Mouse (Mus musculus): ENCODE measurements around the gene Fam149b. TPM values are rescaled to one million over a fixed set of nuclear protein-coding genes. Genes with fewer than 3 reads are reported as not detected.
A peak's percentile ranks its signal among the peaks of the same experiment; 100 is the strongest.

Fam149b gene
- total and polyA plus RNA-seq, 3 experiments, result 15.8 to 21.9 (median 19.8) TPM

DNA sequence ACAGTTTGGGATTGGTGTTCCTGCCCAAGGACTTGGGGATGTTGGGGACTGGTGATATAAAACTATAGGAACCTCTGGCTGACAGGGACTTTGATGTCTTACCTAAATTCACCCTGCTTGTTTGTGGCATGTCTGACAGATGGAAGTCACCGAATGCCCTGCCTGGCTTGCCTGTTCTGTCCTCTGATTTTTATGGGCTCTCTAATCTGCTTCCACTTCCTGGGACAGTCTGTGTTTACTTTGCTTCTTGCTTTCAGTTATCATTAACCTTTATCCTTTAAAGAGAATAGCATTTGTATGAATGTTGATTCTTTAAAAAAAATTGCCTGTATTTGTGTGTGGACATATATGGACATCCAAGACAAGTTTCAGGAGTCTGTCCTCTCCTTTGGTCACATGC lies 32.8 kb upstream of the Fam149b start:
- Histone ChIP-seq H3K27me3 (replicated peaks) (no peaks in the 10 kb centered on the region), H3K4me2 (ENCODE audit: insufficient read depth, low read depth, poor library complexity, severe bottlenecking) (no peak overlapping the region), H3K9me3 (replicated peaks; ENCODE audit: low read length) (no peaks in the 10 kb centered on the region), H3K36me3 (replicated peaks in 1 of 2; ENCODE audit: control insufficient read depth in 1 of 2, insufficient read depth in 1 of 2, low read length in 1 of 2) (peaks cover 31 to 81% of the 10 kb centered on the region in 2 experiments), H3K4me3 (replicated peaks in 1 of 3; ENCODE audit: low read depth in 2 of 3, low read length in 2 of 3, poor library complexity in 1 of 3) (no peak overlapping the region), H3K4me1 (ENCODE audit: control insufficient read depth in 1 of 2, insufficient read depth in 2 of 2) (no peaks in the 10 kb centered on the region), H3K79me2 (replicated peaks; ENCODE audit: control insufficient read depth, extremely low read depth, insufficient read depth, poor library complexity, severe bottlenecking) (no peaks in the 10 kb centered on the region), H3K9ac (ENCODE audit: insufficient read depth, low read depth) (no peak overlapping the region), H3K27ac (ENCODE audit: insufficient read depth, low read depth) (no peak overlapping the region)
- no peak for DNase-seq (ENCODE audit: extremely low read depth)
- dilution Hi-C loops (cut with MboI; ENCODE audit: extremely low pct_ligation_motif_present, extremely low pct_unique_long_range_greater_than_20kb, low sequenced_read_pairs) (no loop called here), in situ Hi-C loops (cut with MboI; ENCODE audit: low pct_ligation_motif_present, low pct_unique_long_range_greater_than_20kb, low sequenced_read_pairs) (no loop called here)
- no peak for TF ChIP-seq EP300 (IDR thresholded peaks at IDR 0.05; ENCODE audit: low read length)
- TF ChIP-seq CHD1 (IDR thresholded peaks at IDR 0.05; ENCODE audit: low read depth, low read length), result no peak
- no peak for TF ChIP-seq BHLHE40 (IDR thresholded peaks at IDR 0.05; ENCODE audit: low read depth, low read length)
- TF ChIP-seq PAX5 (IDR thresholded peaks at IDR 0.05; ENCODE audit: low read length), result no peak
- TF ChIP-seq UBTF (IDR thresholded peaks at IDR 0.05; ENCODE audit: low read depth, low read length), result no peak
- TF ChIP-seq USF2 (conservative IDR thresholded peaks at IDR 0.05; ENCODE audit: low read depth, low read length), result no peak
- TF ChIP-seq ELF1 (IDR thresholded peaks at IDR 0.05; ENCODE audit: low read depth, low read length), result no peak
- TF ChIP-seq JUND (conservative IDR thresholded peaks at IDR 0.05; ENCODE audit: low read depth, low read length), result no peak
- no peak for TF ChIP-seq RAD21 (IDR thresholded peaks at IDR 0.05; ENCODE audit: low read depth, low read length)
- TF ChIP-seq RCOR1 (conservative IDR thresholded peaks at IDR 0.05; ENCODE audit: low read depth, low read length), result no peak
- no peak for TF ChIP-seq CTCF (conservative IDR thresholded peaks at IDR 0.05 in 1 of 2, IDR thresholded peaks at IDR 0.05 in 1 of 2; ENCODE audit: low read depth in 2 of 2, low read length in 2 of 2)
- no peak for TF ChIP-seq MAZ (IDR thresholded peaks at IDR 0.05; ENCODE audit: low read depth, low read length)
- no peak for TF ChIP-seq MAX (IDR thresholded peaks at IDR 0.05; ENCODE audit: low read length)
- TF ChIP-seq MXI1 (IDR thresholded peaks at IDR 0.05; ENCODE audit: low read depth, low read length), result no peak
- TF ChIP-seq CHD2 (IDR thresholded peaks at IDR 0.05; ENCODE audit: low read length), result no peak
- TF ChIP-seq JUN (IDR thresholded peaks at IDR 0.05; ENCODE audit: insufficient read depth, low read depth, low read length), result no peak

DNA sequence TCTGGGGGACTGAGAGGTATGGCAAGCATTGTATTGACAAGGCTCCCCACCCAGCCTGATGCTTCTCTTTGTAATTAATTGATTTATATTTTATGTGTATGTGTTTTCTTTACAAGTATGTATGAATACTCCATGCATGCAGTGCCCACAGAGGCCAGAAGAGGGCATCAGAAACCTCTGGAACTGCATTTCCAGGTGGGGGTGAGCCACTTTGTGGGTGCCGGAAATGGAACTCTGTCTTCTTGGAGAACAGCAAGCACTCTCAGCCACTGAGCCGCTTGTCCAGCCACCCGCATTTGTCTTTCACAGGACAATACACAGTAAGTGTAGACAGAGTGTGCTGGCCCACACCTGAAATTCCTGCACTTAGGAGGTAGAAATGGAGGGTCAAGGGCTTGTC lies 28.5 kb upstream of the Fam149b start:
- no peak for DNase-seq (ENCODE audit: extremely low read depth)
- no peaks in the 10 kb centered on the region for H3K9me3 ChIP-seq (replicated peaks; ENCODE audit: low read length)
- no peak for TF ChIP-seq NRF1 (IDR thresholded peaks at IDR 0.05; ENCODE audit: low read depth, low read length)
- TF ChIP-seq HCFC1 (IDR thresholded peaks at IDR 0.05; ENCODE audit: low read depth, low read length), result no peak
- TF ChIP-seq EP300 (IDR thresholded peaks at IDR 0.05; ENCODE audit: low read length), result no peak
- TF ChIP-seq ZC3H11A (IDR thresholded peaks at IDR 0.05; ENCODE audit: low read depth, low read length), result no peak
- no peak for TF ChIP-seq POLR2AphosphoS2 (IDR thresholded peaks at IDR 0.05; ENCODE audit: low read depth, low read length)
- TF ChIP-seq TBP (conservative IDR thresholded peaks at IDR 0.05; ENCODE audit: low read depth, low read length), result no peak
- TF ChIP-seq JUN (IDR thresholded peaks at IDR 0.05; ENCODE audit: insufficient read depth, low read depth, low read length), result no peak
- no peak for TF ChIP-seq KAT2A (IDR thresholded peaks at IDR 0.05; ENCODE audit: insufficient replicate concordance, low read length)
- no peak for TF ChIP-seq ELF1 (IDR thresholded peaks at IDR 0.05; ENCODE audit: low read depth, low read length)
- TF ChIP-seq RAD21 (IDR thresholded peaks at IDR 0.05; ENCODE audit: low read depth, low read length), result peak; percentile 32
- TF ChIP-seq CTCF (conservative IDR thresholded peaks at IDR 0.05 in 1 of 2, IDR thresholded peaks at IDR 0.05 in 1 of 2; ENCODE audit: low read depth in 2 of 2, low read length in 2 of 2), result peak; percentile 55 to 63
- no peak for TF ChIP-seq ETS1 (conservative IDR thresholded peaks at IDR 0.05; ENCODE audit: low read depth, low read length)
- no peak for TF ChIP-seq USF2 (conservative IDR thresholded peaks at IDR 0.05; ENCODE audit: low read depth, low read length)
- TF ChIP-seq POLR2A (IDR thresholded peaks at IDR 0.05; ENCODE audit: low read depth, low read length), result no peak
- no peak for TF ChIP-seq ZKSCAN1 (IDR thresholded peaks at IDR 0.05; ENCODE audit: borderline replicate concordance, low read depth, low read length)
- TF ChIP-seq USF1 (IDR thresholded peaks at IDR 0.05; ENCODE audit: low read depth, low read length), result no peak
- TF ChIP-seq MAFK (IDR thresholded peaks at IDR 0.05; ENCODE audit: insufficient replicate concordance, low read length), result no peak
- TF ChIP-seq MAZ (IDR thresholded peaks at IDR 0.05; ENCODE audit: low read depth, low read length), result 0 out of 2 replicates have a peak, but pooled peaks have one; percentile 14
- no peak for TF ChIP-seq UBTF (IDR thresholded peaks at IDR 0.05; ENCODE audit: low read depth, low read length)
- no peak for TF ChIP-seq SIN3A (IDR thresholded peaks at IDR 0.05; ENCODE audit: low read length)
- no peak for TF ChIP-seq RCOR1 (conservative IDR thresholded peaks at IDR 0.05; ENCODE audit: low read depth, low read length)
- TF ChIP-seq MAX (IDR thresholded peaks at IDR 0.05; ENCODE audit: low read length), result no peak
- TF ChIP-seq SMC3 (IDR thresholded peaks at IDR 0.05; ENCODE audit: low read depth, low read length), result peak; percentile 39
- TF ChIP-seq JUND (conservative IDR thresholded peaks at IDR 0.05; ENCODE audit: low read depth, low read length), result no peak
- no peak for TF ChIP-seq PAX5 (IDR thresholded peaks at IDR 0.05; ENCODE audit: low read length)
- TF ChIP-seq MYC (IDR thresholded peaks at IDR 0.05; ENCODE audit: low read depth, low read length), result no peak
- H3K4me3 ChIP-seq (replicated peaks in 1 of 3; ENCODE audit: low read depth in 2 of 3, low read length in 2 of 3, poor library complexity in 1 of 3), result no peak overlapping the region
- in situ Hi-C loops (cut with MboI; ENCODE audit: low pct_ligation_motif_present, low pct_unique_long_range_greater_than_20kb, low sequenced_read_pairs) (no loop called here), dilution Hi-C loops (cut with MboI; ENCODE audit: extremely low pct_ligation_motif_present, extremely low pct_unique_long_range_greater_than_20kb, low sequenced_read_pairs) (no loop called here)
- no peak overlapping the region for H3K4me2 ChIP-seq (ENCODE audit: insufficient read depth, low read depth, poor library complexity, severe bottlenecking)
- H3K79me2 ChIP-seq (replicated peaks; ENCODE audit: control insufficient read depth, extremely low read depth, insufficient read depth, poor library complexity, severe bottlenecking), result no peaks in the 10 kb centered on the region
- no peak overlapping the region for H3K27ac ChIP-seq (ENCODE audit: insufficient read depth, low read depth)
- H3K36me3 ChIP-seq (replicated peaks in 1 of 2; ENCODE audit: control insufficient read depth in 1 of 2, insufficient read depth in 1 of 2, low read length in 1 of 2), result peaks cover 31 to 84% of the 10 kb centered on the region in 2 experiments
- no peaks in the 10 kb centered on the region for H3K4me1 ChIP-seq (ENCODE audit: control insufficient read depth in 1 of 2, insufficient read depth in 2 of 2)
- H3K9ac ChIP-seq (ENCODE audit: insufficient read depth, low read depth), result no peak overlapping the region
- no peaks in the 10 kb centered on the region for H3K27me3 ChIP-seq (replicated peaks)

All from CH12.LX (cell line).